Mouse (Mus musculus) lung, embryonic 14.5 days (tissue): ENCODE data around the gene Matk. TPM values are rescaled to one million over a fixed set of nuclear protein-coding genes. Genes with fewer than 3 reads are reported as not detected.
A peak's percentile ranks its signal among the peaks of the same experiment; 100 is the strongest.

Source experiments
- ATAC-seq: fragments of 200-750 bp; cut with Nextera tagmentation; 2 replicates; pipeline ENCODE4 v1.8.0; 2017; ENCODE audit warnings: mild to moderate bottlenecking, moderate TSS enrichment, moderate library complexity; ENCODE audit not compliant: insufficient read depth
- DNase-seq: peaks from one replicate; pipeline ENCODE4 v3.0.0-alpha.2; 2015
- H3K27ac ChIP-seq: fragments of 300-500 bp; sonication (generic); 2 replicates; pipeline ENCODE4 v1.5.1; 2014; ENCODE audit warnings: low read depth, mild to moderate bottlenecking, moderate library complexity
- H3K27me3 ChIP-seq: fragments of 300-500 bp; sonication (generic); 2 replicates; pipeline ENCODE4 v1.6.1; 2014; ENCODE audit warnings: low read length, control low read depth; ENCODE audit not compliant: insufficient read depth
- H3K36me3 ChIP-seq: fragments of 300-500 bp; sonication (generic); 2 replicates; pipeline ENCODE4 v1.6.1; 2014; ENCODE audit warnings: control low read depth; ENCODE audit not compliant: insufficient read depth
- H3K4me1 ChIP-seq: fragments of 300-500 bp; sonication (generic); 2 replicates; pipeline ENCODE4 v1.6.1; 2014; ENCODE audit warnings: antibody characterized with exemption, control low read depth; ENCODE audit not compliant: insufficient read depth
- H3K4me2 ChIP-seq: fragments of 300-500 bp; sonication (generic); 2 replicates; pipeline ENCODE4 v1.6.1; 2014; ENCODE audit warnings: mild to moderate bottlenecking
- H3K4me3 ChIP-seq: fragments of 300-500 bp; sonication (generic); 2 replicates; pipeline ENCODE4 v1.5.1; 2014; ENCODE audit warnings: low read depth, low read length
- H3K9ac ChIP-seq: fragments of 300-500 bp; sonication (generic); 2 replicates; pipeline ENCODE4 v1.6.1; 2014
- H3K9me3 ChIP-seq: fragments of 300-500 bp; sonication (generic); 2 replicates; pipeline ENCODE4 v1.6.1; 2016; ENCODE audit warnings: low read depth, low read length, control low read depth
- CTCF ChIP-seq: IDR thresholded peaks from 2 replicates; pipeline ENCODE4 v1.5.1; 2016; ENCODE audit warnings: antibody characterized with exemption, low read depth
- WGBS: fragments of 180-500 bp; shearing (Covaris S2); extraction: QIAGEN DNeasy Blood & Tissue Kit; methylation state at CpG from one replicate; pipeline ENCODE4 v1.1.7; 2014; 5-methylcytosine and 5-hydroxymethylcytosine counted together
- polyA plus RNA-seq: library from polyadenylated mRNA; unstranded; fragments of >200 nt; fragmentation: Nextera tagmentation; extraction: Ambion mirVana; gene quantifications from 2 replicates; pipeline ENCODE4 v1.2.1, GENCODE M21; 2014

Matk gene
- polyA plus RNA-seq, 1 experiment from 2014 or later: 2.9 TPM

DNA sequence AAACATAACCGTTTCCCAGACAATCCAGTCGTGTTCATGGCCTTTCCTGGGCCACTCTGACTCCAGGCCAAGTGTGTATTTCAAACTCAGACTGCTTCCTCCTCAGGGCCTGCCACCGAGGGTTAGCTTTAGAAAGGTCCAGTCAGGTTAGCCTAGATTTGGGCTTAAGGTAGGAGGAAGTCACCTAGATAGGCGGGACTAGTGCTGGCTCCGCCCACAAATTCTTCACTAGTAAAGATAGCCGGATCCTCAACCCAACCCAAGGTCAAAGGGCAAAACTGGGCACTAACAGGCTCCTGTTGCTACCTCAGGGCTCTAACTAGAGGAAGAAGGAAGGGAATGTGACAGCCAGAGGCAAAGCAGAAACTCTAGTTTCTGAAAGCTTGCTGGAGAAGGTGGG is 33.9 kb downstream of the Matk start:
- Histone ChIP-seq H3K27me3 (peaks cover 43% of the 10 kb centered on the region), H3K9ac (no peak overlapping the region), H3K36me3 (no peaks in the 10 kb centered on the region), H3K4me3 (no peak overlapping the region), H3K4me2 (peak overlapping the region; percentile 66; the same call in 1 of the 2 replicates), H3K27ac (no peak overlapping the region), H3K4me1 (0 out of 2 replicates have a peak, but pooled peaks cover 2% of the 10 kb centered on the region), H3K9me3 (no peaks in the 10 kb centered on the region)
- no peak for TF ChIP-seq CTCF
- no peak for ATAC-seq
- no peak for DNase-seq
- WGBS: 29% methylated on average over 6 of the region's 6 CpGs

DNA sequence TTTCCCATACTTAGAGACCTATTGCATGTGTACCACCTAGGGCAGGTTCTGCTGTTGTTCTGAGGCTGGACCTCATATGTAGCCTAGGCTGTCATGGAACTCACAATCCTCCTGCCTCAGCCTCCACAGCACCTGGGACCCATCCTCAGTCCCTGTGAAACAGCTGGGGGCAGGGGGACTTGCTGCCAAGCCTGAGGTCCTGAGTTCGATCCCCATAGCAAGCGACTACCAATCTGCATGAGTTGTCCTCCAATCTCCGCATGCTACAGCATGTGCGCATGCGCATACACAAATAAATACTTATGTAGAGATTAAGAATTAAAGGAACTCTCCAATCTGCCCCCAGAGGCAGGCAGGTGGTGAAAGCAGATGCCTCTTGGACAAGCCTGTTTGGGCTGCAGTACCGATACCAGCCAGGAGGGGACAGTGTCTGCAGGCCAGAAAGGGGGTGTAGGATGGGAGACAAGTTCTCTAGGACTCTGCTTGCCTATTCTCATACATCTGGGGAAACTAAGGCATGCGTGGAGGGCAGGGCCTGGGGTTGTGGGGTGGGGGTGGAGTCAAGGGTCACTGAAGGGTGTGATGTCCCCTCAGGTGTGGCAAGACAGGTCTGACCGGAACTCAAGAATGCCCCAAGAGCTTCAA is 34.9 kb downstream of the Matk start:
- Histone ChIP-seq H3K27ac (no peak overlapping the region), H3K9me3 (no peaks in the 10 kb centered on the region), H3K4me3 (no peak overlapping the region), H3K36me3 (no peaks in the 10 kb centered on the region), H3K9ac (no peak overlapping the region), H3K27me3 (peaks cover 43% of the 10 kb centered on the region), H3K4me1 (0 out of 2 replicates have a peak, but pooled peaks cover 2% of the 10 kb centered on the region), H3K4me2 (peak overlapping the region; percentile 33)
- 56% methylated on average over 8 of the region's 8 CpGs for WGBS
- ATAC-seq (no peak), DNase-seq (peak; percentile 60)
- TF ChIP-seq CTCF: peak; percentile 94

DNA sequence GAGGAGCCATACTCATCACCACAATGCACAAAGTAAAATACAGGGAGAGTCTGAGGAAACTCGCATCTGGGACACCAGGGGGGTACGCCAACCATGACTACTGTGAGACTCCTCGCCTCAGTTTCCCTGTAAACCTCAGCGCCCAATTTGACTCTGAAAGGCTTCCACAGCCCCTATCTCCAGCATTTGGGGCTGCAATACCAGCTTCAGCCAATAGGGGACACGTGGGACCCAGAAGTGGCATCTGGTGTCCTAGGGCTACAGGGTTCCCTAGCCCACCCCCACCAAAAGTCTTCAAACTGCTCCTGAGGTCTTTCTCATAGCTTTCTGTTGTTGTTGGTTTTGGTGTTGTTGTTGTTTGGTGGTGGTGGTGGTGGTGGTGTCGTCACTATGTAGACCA is 35.9 kb downstream of the Matk start:
- H3K27me3 ChIP-seq: peaks cover 34% of the 10 kb centered on the region
- H3K9me3 ChIP-seq: no peaks in the 10 kb centered on the region
- H3K4me1 ChIP-seq: peaks cover 4% of the 10 kb centered on the region
- no peak for ATAC-seq
- DNase-seq: peak; percentile 66
- no peak overlapping the region for H3K27ac ChIP-seq
- TF ChIP-seq CTCF: peak; percentile 74
- no peaks in the 10 kb centered on the region for H3K36me3 ChIP-seq
- H3K9ac ChIP-seq: no peak overlapping the region
- H3K4me2 ChIP-seq: no peak overlapping the region; the same call in 1 of the 2 replicates
- 29% methylated on average over 6 of the region's 6 CpGs for WGBS
- H3K4me3 ChIP-seq: no peak overlapping the region

DNA sequence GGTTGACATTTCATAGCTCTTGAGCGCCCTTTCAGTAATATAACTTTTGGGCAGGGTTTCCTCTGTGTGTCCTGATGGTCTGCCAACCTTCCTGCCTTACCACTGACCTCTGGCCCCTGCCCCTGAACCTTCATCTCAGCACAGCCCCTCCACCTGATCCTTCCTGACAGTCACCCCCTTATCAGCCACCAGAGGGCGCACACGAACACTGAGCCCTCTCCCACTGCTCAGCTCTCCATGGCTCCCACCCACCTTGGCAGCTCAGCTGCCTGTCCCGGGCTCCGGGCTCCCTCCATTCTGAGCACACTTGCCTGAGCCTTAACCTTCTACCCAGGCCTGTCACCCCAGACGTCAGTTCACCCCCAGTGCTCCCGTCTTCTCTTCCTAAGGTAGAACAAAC is 36.5 kb downstream of the Matk start:
- no peaks in the 10 kb centered on the region for H3K9me3 ChIP-seq
- no peak overlapping the region for H3K27ac ChIP-seq
- H3K27me3 ChIP-seq: peaks cover 27% of the 10 kb centered on the region
- peak; percentile 94 for TF ChIP-seq CTCF
- H3K4me3 ChIP-seq: no peak overlapping the region
- peak; percentile 85 for DNase-seq
- H3K4me1 ChIP-seq: peaks cover 10% of the 10 kb centered on the region
- 3% methylated on average over 7 of the region's 7 CpGs for WGBS
- no peak for ATAC-seq
- no peaks in the 10 kb centered on the region for H3K36me3 ChIP-seq
- peak overlapping the region; percentile 53 for H3K4me2 ChIP-seq
- H3K9ac ChIP-seq: no peak overlapping the region

DNA sequence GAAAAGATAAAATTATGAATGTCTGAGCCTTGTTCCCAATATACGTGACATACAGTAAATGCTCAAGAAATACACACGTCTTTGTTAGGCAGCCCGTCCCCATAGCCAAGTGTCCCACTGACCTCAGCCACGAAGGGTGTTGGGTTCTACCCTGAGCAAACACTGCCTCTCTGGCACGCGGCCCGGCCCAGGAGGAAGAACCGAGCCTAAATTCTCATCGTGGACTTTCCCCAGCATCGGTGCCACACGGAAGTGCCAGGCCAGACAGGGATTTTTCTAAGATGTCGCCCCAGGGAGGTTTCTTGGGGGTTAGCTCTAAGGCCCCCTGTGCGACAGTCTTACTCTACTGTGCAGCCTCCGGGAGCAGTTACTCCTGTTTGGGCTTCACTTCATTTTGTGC is 37.1 kb downstream of the Matk start:
- H3K9me3 ChIP-seq: no peaks in the 10 kb centered on the region
- no peak for DNase-seq
- no peaks in the 10 kb centered on the region for H3K36me3 ChIP-seq
- H3K27me3 ChIP-seq: peaks cover 22% of the 10 kb centered on the region
- H3K9ac ChIP-seq: no peak overlapping the region
- 43% methylated on average over 14 of the region's 14 CpGs for WGBS
- H3K4me3 ChIP-seq: no peak overlapping the region
- no peak for TF ChIP-seq CTCF
- no peak overlapping the region for H3K27ac ChIP-seq
- H3K4me2 ChIP-seq: peak overlapping the region; percentile 53
- peaks cover 14% of the 10 kb centered on the region for H3K4me1 ChIP-seq
- no peak for ATAC-seq

DNA sequence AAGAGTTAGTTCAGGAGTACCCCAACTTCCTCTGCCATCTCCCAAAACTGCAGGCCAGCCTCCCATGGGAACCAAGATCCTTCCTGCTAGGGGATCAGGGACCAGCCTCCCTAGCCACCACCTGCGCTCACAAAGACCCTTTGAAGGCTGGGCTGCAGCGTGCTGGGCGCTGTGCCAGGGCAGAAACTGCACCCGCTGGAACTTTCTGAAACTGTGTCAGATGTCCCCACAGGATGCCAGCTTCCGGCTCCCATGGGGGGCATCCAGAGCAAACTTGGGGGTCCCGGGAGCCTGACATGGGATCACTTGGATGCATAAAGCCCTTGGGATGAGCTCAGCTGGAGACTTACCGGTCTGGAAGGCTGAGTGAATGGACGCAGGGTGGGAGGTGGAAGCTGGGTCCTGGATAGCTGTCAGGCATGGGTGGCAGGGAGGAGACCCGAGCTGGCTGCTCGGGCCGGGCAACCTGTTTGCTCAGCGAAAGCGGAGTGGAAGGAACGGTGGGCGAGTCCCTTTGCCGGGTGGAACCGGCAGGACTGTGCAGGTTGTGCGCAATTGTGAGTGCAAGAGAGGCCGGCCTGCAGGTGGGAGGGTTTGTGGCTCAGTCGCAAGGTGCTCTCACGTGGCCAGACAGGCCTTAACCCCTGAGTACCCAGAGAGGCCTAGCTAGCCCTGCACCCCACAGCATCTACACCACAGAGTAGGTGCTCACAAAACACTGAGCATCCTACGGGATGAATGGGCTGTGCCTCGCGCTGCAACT is 38.1 kb downstream of the Matk start:
- DNase-seq (peak; percentile 63), ATAC-seq (no peak)
- Histone ChIP-seq H3K4me2 (peak overlapping the region; percentile 53), H3K9me3 (no peaks in the 10 kb centered on the region), H3K4me1 (peaks cover 14% of the 10 kb centered on the region), H3K9ac (peak overlapping the region; percentile 16; the same call in 1 of the 2 replicates), H3K36me3 (peaks cover 5% of the 10 kb centered on the region; the same call in 1 of the 2 replicates), H3K4me3 (peak overlapping the region; percentile 27), H3K27ac (peak overlapping the region; percentile 65), H3K27me3 (peaks cover 13% of the 10 kb centered on the region; the same call in 1 of the 2 replicates)
- 12% methylated on average over 24 of the region's 24 CpGs for WGBS
- no peak for TF ChIP-seq CTCF

DNA sequence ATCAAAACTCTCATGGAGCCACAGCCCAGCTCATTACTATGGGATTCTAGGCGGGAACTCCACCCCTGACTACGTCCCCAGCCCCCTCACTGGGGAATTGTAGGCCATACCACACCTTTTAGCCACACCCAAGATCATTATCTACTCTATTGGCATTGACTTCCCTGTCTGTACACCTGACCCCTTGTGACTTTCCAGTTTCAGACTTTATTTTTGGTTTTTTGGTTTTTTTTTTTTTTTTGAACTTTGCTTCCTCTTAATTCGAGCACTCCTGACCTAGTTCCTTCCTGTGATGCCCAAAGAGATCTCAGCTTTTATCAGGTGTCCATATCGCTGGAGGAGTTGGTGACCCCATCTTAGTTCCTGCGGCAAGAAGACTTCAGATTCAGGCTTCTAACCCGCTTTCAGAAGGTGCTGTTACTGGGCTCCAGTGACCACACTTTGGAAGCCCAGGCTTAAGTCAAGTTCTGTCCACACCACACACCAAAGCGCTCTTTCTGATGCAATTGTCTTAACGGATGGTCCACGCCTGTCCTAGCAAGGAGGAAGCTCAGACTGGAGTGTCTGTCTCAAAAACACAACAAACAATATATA is 38.9 kb downstream of the Matk start, which contains the start of gene Tjp3:
TSS of gene Tjp3 (minus strand) at position 71 of the 594 bp plus-strand sequence.
- H3K4me1 ChIP-seq: peaks cover 14% of the 10 kb centered on the region
- peak within 1 kb of the TSS; percentile 98 for H3K4me2 ChIP-seq
- no peak for DNase-seq
- WGBS: 54% methylated on average over 9 of the region's 9 CpGs
- peak within 1 kb of the TSS; percentile 65 for H3K27ac ChIP-seq
- H3K4me3 ChIP-seq: peak within 1 kb of the TSS; percentile 27
- H3K36me3 ChIP-seq: peaks cover 5% of the 10 kb centered on the region; the same call in 1 of the 2 replicates
- H3K9ac ChIP-seq: peak within 1 kb of the TSS; percentile 16; the same call in 1 of the 2 replicates
- no peak for TF ChIP-seq CTCF
- H3K9me3 ChIP-seq: no peaks in the 10 kb centered on the region
- H3K27me3 ChIP-seq: peaks cover 13% of the 10 kb centered on the region; the same call in 1 of the 2 replicates
- no peak for ATAC-seq
